Mouse (Mus musculus): ENCODE data around the gene Cog8.
A peak's percentile ranks its signal among the peaks of the same experiment; 100 is the strongest.

The Cog8 gene

GRCm38 (mm10) chr8:107056076-107056972, at the start of gene Cog8, which contains the start of gene Nip7:
Cog8 (minus strand) TSS chr8:107056689.
Nip7 (plus strand) TSS chr8:107056877.
- DNase-seq, result peak; percentile 94

GRCm38 (mm10) chr8:107104547-107104946, 48.1 kb upstream of the Cog8 start:
- peak; percentile 84 for DNase-seq

GRCm38 (mm10) chr8:107100635-107101034, 44.1 kb upstream of the Cog8 start:
- DNase-seq, result no peak

GRCm38 (mm10) chr8:107096366-107097036, 40.0 kb upstream of the Cog8 start, which contains the start of gene Terf2:
Terf2 (minus strand) TSS chr8:107096547.
- peak; percentile 95 for DNase-seq

- no peak for DNase-seq
Observed at GRCm38 (mm10) chr8:107095717-107096365, 39.4 kb upstream of the Cog8 start.

- no peak for DNase-seq
Observed at GRCm38 (mm10) chr8:107090531-107090930, 34.0 kb upstream of the Cog8 start.

- no peak for DNase-seq
Observed at GRCm38 (mm10) chr8:107088526-107089063, 32.1 kb upstream of the Cog8 start.

- no peak for DNase-seq
Observed at GRCm38 (mm10) chr8:107086018-107086417, 29.5 kb upstream of the Cog8 start.

- no peak for DNase-seq
Observed at GRCm38 (mm10) chr8:107085358-107085757, 28.9 kb upstream of the Cog8 start.

GRCm38 (mm10) chr8:107076239-107076888, 19.9 kb upstream of the Cog8 start:
- no peak for DNase-seq

- no peak for DNase-seq
Observed at GRCm38 (mm10) chr8:107074128-107074527, 17.6 kb upstream of the Cog8 start.

- DNase-seq, result no peak
Observed at GRCm38 (mm10) chr8:107073706-107074105, 17.2 kb upstream of the Cog8 start.

GRCm38 (mm10) chr8:107065511-107066496, 9.3 kb upstream of the Cog8 start, which contains the start of gene Tmed6:
Tmed6 (minus strand) TSS chr8:107065644.
- DNase-seq, result peak; percentile 85

- no peak for DNase-seq
Observed at GRCm38 (mm10) chr8:107062613-107063012, 6.1 kb upstream of the Cog8 start.

- DNase-seq, result no peak
Observed at GRCm38 (mm10) chr8:107056973-107057369, 482 bp upstream of the Cog8 start.

GRCm38 (mm10) chr8:107052046-107052445, 4.4 kb downstream of the Cog8 start:
- no peak for DNase-seq

- no peak for DNase-seq
Observed at GRCm38 (mm10) chr8:107049480-107049879, 7.0 kb downstream of the Cog8 start.

GRCm38 (mm10) chr8:107048061-107048941, 8.2 kb downstream of the Cog8 start, which contains the start of gene Pdf:
Pdf (minus strand) TSS chr8:107048614.
- peak; percentile 85 for DNase-seq

GRCm38 (mm10) chr8:107046976-107047375, 9.5 kb downstream of the Cog8 start:
- DNase-seq, result no peak

GRCm38 (mm10) chr8:107045478-107045877, 11.0 kb downstream of the Cog8 start:
- DNase-seq, result no peak
